Mouse (Mus musculus) granulocyte monocyte progenitor cell, adult 5-6 weeks (primary cell): ENCODE data around the gene Slk. TPM values are rescaled to one million over a fixed set of nuclear protein-coding genes. Genes with fewer than 3 reads are reported as not detected.

Experiments used
- ATAC-seq: replicated peaks from 2 replicates; pipeline ENCODE4 v1.8.0; 2016; ENCODE audit warnings: mild to moderate bottlenecking, moderate TSS enrichment, inconsistent platforms; ENCODE audit not compliant: poor library complexity, severe bottlenecking
- total RNA-seq, 2 experiments: library from RNA; stranded (forward) in 1 of 2; stranded (reverse) in 1 of 2; fragments of 200-712, 200-1000 nt in 1 of 2; fragments of >200 nt in 1 of 2; fragmentation: Nextera tagmentation in 1 of 2; gene quantifications; 2 replicates each; pipeline ENCODE4 v1.2.3; 2014 to 2017

Gene Slk
- total RNA-seq (2014; fragmentation: Nextera tagmentation), result 98.3 and 101 TPM in 2 replicates
- 158 and 172 TPM in 2 replicates for total RNA-seq (2017)

GRCm38 (mm10) chr19:47579225-47579787, at the start of gene Slk:
Gene Slk (plus strand): TSS chr19:47579678.
- peak; percentile 90 for ATAC-seq

- peak; percentile 97 for ATAC-seq
Measured at GRCm38 (mm10) chr19:47531309-47531708, 48.2 kb upstream of the Slk start.

GRCm38 (mm10) chr19:47532449-47532848, 47.0 kb upstream of the Slk start:
- ATAC-seq, result no peak

- no peak for ATAC-seq
Measured at GRCm38 (mm10) chr19:47534131-47534530, 45.3 kb upstream of the Slk start.

GRCm38 (mm10) chr19:47536521-47537299, 42.8 kb upstream of the Slk start:
- peak; percentile 92 for ATAC-seq

- ATAC-seq, result peak; percentile 38
Measured at GRCm38 (mm10) chr19:47537300-47537792, 42.1 kb upstream of the Slk start, which contains the start of gene Stn1. Gene Stn1 (minus strand): TSS chr19:47537507.

GRCm38 (mm10) chr19:47537879-47538278, 41.6 kb upstream of the Slk start:
- 0 out of 2 replicates have a peak, but pooled peaks have one; percentile 5 for ATAC-seq

GRCm38 (mm10) chr19:47538801-47539200, 40.7 kb upstream of the Slk start:
- ATAC-seq, result peak; percentile 79

- no peak for ATAC-seq
Measured at GRCm38 (mm10) chr19:47542441-47542840, 37.0 kb upstream of the Slk start.

- no peak for ATAC-seq
Measured at GRCm38 (mm10) chr19:47545055-47545454, 34.4 kb upstream of the Slk start.

- ATAC-seq, result no peak
Measured at GRCm38 (mm10) chr19:47545528-47545927, 34.0 kb upstream of the Slk start.

GRCm38 (mm10) chr19:47548432-47549076, 30.9 kb upstream of the Slk start:
- no peak for ATAC-seq

GRCm38 (mm10) chr19:47549174-47549573, 30.3 kb upstream of the Slk start:
- ATAC-seq, result no peak

- ATAC-seq, result peak; percentile 33
Measured at GRCm38 (mm10) chr19:47549584-47549983, 29.9 kb upstream of the Slk start.

- ATAC-seq, result no peak
Measured at GRCm38 (mm10) chr19:47559145-47559544, 20.3 kb upstream of the Slk start.

- ATAC-seq, result no peak
Measured at GRCm38 (mm10) chr19:47559751-47560512, 19.5 kb upstream of the Slk start.

GRCm38 (mm10) chr19:47560544-47561161, 18.8 kb upstream of the Slk start:
- ATAC-seq, result peak; percentile 20; the same call in 1 of the 2 replicates

- no peak for ATAC-seq
Measured at GRCm38 (mm10) chr19:47561996-47562441, 17.5 kb upstream of the Slk start.

- ATAC-seq, result no peak
Measured at GRCm38 (mm10) chr19:47563715-47564114, 15.8 kb upstream of the Slk start.
